Mouse (Mus musculus) adipose tissue, adult 10 weeks (tissue): Measurements from ENCODE around the gene Pin1rt1. TPM values are rescaled to one million over a fixed set of nuclear protein-coding genes. Genes with fewer than 3 reads are reported as not detected.

Experiments
- polyA plus RNA-seq: library from polyadenylated mRNA; stranded (reverse); fragments of 350-450 nt; fragmentation: Illumina TruSeq; extraction: RNeasy Lipid Tissue Mini Kit (QIAGEN cat#74804); gene quantifications from one replicate; pipeline ENCODE4 v1.2.3, GENCODE M21; 2014; ENCODE audit warnings: low read depth, low replicate concordance

Pin1rt1 gene
- polyA plus RNA-seq = 0.72 TPM

GRCm38 (mm10) chr2:104716279-104716678 is at the start of gene Pin1rt1:
Gene Pin1rt1 (minus strand): TSS chr2:104716379.

GRCm38 (mm10) chr2:104742741-104743064 is 26.5 kb upstream of the Pin1rt1 start, which contains the start of gene Depdc7:
Gene Depdc7 (minus strand): TSS chr2:104742878.

GRCm38 (mm10) chr2:104711585-104712485 is 4.3 kb downstream of the Pin1rt1 start, which contains the start of gene Tcp11l1:
Gene Tcp11l1 (minus strand): TSS chr2:104712169.

Other genes with a start within 250 kb of the Pin1rt1 start
- 45.7 TPM for gene Hipk3, start 221.9 kb downstream of the Pin1rt1 start, polyA plus RNA-seq
- 34.0 TPM for gene Cstf3, start 125.9 kb downstream of the Pin1rt1 start, polyA plus RNA-seq
- 10.3 TPM for gene Tcp11l1, start 4.2 kb downstream of the Pin1rt1 start, polyA plus RNA-seq
- 42.5 TPM for gene Depdc7, start 26.5 kb upstream of the Pin1rt1 start, polyA plus RNA-seq
- 7.4 TPM for gene Qser1, start 100.4 kb upstream of the Pin1rt1 start, polyA plus RNA-seq
- gene Prrg4, start 133.5 kb upstream of the Pin1rt1 start, polyA plus RNA-seq = 1.4 TPM
- 20.2 TPM for gene Ccdc73, start 151.4 kb upstream of the Pin1rt1 start, polyA plus RNA-seq